Mouse (Mus musculus) lung, adult 2 months (tissue): ENCODE data around the gene Mdga2.

ENCODE experiments used
- CTCF ChIP-seq: fragments of 200-500 bp; IDR thresholded peaks from 2 replicates; pipeline ENCODE4 v1.5.1; 2011; ENCODE audit warnings: mild to moderate bottlenecking, low read length, control low read depth; ENCODE audit not compliant: insufficient read depth
- POLR2A ChIP-seq: fragments of 200-500 bp; IDR thresholded peaks from 2 replicates; pipeline ENCODE4 v1.6.1; 2011; ENCODE audit warnings: low read depth, mild to moderate bottlenecking, control low read depth, low read length, borderline replicate concordance; ENCODE audit errors: extremely low read depth

DNA sequence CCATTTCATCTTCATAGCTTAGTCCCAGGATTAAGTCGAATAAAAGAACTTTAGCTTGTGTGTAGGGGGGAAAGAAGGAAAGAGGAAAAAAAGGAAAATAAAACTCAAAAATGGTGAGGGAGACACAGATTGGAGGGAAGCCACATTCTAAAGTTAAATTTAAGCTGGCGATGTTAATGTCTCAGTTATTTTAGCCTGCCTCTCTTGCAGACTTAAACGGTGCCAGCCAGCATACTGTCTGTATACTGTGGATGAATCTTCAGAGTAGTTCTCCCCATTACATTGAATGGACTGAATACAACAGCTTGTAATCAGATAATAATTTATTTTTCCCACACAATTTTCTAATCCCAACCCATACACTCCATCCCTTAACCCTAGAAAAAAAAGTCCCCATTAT, 205.2 kb downstream of the Mdga2 start:
- no peak for TF ChIP-seq CTCF
- TF ChIP-seq POLR2A: no peak
